Mouse (Mus musculus): ENCODE measurements around the gene Disp2.

Gene Disp2

DNA sequence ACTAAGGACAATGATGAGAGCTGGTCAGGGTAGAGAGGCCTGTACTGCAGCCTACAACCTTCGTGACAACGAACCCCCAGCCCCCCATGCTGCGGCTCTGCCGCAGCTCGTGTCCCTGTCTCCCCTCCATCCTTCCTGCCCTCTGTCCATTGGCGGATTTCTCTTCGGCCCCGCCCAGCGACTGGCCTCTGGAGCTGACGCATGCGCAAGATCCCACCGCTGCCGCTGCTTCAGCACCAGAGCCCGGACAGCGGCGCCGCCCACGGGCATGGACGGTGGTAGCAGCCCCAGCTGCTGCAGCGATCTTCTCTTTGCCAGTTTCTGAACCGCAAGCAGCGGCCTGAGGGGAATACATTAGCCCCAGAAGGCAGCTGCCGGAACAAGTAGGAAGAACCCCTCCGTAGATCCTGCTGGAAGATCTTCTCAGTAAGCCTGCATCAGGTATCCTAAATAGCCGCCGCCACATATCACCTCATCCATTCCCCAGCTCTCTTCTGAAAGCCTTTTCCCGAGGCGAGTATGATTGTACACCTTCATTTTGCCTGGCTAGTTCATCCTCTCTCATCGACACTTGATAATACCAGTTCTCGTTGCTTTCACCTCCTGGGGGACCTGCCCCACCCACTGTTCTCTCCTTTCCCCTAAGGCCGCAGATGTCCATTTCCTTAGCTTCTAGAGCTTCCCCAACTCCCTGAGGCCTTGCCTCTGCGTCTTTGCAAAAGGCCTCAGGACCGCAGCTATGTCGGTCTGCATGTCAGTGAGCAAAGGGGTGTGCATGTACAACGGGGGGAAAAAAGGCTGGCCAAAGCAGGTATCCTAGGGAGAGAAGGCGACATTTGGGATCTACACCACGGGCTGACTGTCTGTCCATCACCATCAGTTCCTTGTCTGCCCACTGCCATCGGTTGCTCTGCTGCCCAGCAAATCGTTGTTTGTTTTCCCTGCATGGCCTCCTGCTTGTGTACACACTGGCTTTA is at the start of gene Disp2:
TSS of gene Disp2 (plus strand) at position 216 of the 977 bp plus-strand sequence.
- DNase-seq (ENCODE audit: low spot score in 2 of 2), result peak; percentile 94 to 95

DNA sequence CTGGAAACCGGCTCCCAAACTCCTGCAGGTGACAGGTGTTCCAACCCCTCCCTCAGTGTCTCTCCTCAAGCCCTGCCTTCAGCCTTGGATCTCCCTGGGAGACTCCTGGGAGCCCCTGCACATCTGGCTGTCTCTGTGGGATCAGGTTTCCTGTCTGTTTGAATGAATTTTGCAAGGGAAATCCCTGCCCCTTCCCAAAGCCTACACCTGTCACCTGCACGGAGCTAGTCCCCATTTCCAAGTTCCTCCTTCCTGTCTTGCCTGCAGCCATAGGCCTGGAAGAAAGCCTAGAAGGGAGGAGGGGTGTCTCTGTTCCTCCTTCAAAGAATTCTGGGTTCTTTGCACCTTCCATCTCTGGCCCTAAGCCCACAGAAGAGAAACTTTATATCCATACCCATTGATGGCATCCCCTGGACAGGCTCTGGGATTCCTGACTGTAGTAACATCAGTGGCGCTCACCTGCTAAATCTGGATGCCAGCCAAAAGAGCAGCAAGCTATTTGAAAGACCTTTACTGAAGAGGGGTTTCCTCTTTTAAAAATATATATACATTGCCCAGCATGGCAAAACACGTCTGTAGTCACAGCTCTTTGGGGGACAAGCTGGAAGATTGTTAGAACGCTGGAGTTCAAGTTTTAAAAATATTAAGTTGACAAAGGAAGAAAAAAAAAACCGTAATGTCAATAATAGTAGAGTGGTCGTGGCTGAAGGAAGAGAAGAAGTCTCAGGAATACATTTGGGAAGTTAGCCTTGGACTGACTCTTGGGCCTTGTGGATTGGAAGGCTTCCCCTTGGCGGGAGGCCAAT is 49.5 kb upstream of the Disp2 start:
- no peak for DNase-seq (ENCODE audit: low spot score in 2 of 2)

DNA sequence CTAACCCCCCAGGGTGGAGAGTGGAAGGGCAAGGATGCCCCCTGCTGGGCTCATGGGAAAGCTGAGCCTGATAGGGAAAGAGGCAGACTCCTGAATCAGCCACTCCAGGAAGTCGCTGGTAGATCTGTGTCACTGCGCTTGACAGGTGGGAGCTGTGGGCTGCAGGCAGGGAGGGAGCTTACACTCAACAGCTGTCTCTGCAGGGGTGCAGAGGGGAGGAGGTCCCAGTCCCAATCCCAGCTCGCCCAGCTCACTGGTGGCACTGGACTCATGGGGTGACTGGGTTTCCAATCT is 49.0 kb upstream of the Disp2 start:
- DNase-seq (ENCODE audit: low spot score in 2 of 2), result peak; percentile 76 to 79

DNA sequence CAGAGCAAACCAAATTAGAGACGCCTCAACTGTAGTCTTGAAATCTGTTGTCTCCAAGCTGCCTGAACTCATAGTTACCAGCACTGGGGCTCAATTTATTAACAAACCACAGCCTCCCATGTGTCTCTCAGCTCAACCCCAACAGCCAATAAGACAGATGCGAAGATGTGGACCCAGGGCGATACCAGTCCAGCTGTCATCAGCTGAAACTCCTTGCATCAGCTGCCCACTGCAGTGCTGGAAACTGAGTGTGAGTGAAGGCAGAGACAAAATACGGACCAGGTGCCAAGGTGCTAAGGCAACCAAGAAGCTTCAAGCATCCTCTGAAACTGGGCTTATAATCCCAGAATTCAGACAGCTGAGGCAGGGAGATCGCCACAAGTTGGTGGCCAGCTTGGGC is 47.5 kb upstream of the Disp2 start:
- DNase-seq (ENCODE audit: low spot score in 2 of 2), result no peak

DNA sequence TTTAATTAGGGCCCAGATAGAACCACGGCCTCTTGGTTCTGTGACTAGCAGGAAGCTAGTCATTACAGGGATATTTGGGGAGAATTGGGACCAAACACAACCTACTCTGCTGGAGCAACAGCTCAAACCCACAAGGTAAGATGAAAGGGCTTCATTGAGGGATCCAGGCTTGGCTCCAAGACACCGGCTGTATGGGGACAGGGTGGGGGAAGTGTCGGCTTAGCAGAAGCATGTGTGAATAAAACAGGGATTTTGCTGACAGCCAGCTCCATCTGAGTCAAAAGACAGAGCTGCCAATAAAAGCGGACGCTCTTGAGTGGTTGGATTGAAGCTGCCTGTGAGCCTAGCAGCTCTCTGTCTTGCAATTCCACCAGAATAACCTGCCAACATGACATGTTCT is 46.2 kb upstream of the Disp2 start:
- peak in 1 of 2 experiments; percentile 72 for DNase-seq (ENCODE audit: low spot score in 2 of 2)

DNA sequence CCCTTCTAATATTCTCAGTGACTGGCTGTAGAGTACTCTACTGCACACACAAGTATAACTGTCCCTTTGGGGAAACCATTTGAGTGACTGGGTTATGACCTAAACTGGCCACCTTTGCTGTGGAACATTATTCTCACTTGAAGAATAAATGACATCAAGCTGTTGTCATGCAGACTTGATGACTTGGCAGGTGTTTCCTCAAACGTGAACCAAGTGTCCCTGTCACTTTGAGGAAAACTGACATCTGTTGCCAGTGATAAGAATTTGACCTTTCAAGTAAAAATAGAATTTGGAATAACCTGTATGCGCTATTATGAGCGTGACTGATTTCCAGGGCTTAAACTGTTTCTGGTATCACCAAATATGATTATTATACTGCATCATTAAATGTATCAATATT is 39.2 kb upstream of the Disp2 start:
- DNase-seq (ENCODE audit: low spot score in 2 of 2), result no peak

DNA sequence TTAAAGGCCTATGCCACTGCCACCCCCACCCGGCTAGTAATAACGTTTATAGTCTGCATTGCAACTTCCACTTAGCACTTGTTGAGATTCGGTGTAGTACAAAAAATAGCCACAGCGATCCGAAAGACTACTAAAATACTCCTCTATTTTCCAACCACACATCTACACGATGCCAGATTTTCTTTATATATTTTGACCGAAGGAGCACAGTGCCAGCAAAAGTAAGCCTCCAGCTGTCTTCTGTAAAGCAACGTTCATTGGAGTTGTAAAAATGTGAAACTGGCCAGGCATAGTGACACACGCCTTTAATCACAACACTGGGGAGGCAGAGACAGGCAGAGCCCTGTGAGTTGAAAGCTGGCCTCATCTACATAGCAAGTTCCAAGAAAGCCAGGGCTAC is 38.3 kb upstream of the Disp2 start:
- DNase-seq (ENCODE audit: low spot score in 2 of 2), result peak in 1 of 2 experiments; percentile 70

DNA sequence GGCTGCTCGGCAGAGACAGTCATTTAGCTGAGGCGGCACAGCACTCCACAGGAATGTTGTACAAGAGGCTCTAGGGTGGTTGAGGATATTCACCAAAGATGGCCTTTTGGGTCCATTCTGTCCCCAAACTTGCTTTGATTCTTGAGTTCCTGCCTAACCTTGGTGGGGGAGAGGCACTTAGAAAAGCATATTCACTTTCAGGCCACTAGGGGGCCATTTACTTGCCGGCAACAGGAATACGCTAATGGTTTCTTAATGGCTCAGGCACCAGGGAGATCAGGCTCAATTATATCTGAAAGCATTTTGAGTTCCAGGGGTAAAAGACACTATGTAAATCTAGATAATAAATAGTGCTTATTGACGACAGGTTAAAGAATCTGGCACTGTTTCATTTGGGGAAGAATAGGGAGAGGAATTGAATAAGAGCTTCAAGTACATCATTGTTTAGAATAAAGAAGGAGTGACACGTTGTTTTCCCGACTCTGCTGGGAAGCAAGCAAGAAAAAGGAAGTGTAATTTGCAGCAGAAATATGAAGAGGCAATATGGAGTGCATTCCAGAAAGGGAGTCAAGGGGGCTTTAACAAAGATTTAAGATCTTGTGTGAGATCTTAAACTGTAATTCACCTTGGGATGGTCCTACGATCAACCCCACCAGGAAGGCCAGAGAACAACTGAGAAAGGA is 36.1 kb upstream of the Disp2 start:
- no peak for DNase-seq (ENCODE audit: low spot score in 2 of 2)

DNA sequence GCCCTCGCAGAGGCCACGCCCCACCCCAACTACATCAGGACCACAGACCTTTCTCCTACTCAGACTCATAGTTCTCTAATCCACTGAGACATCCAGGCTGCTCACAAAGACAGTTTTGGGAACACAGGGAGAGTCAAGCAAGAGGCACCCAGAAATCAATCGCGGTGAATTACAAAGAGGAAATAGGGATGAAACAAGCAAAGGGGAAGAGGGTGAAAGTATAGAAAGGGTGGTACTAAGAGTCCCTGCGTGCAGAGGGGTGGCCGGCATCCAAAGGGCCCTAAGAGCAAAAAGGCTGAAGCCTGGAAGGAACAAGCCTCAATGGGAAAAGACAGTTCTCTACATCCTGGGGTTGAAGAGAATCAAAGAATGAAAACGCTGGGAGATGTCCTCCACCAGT is 34.9 kb upstream of the Disp2 start:
- DNase-seq (ENCODE audit: low spot score in 2 of 2), result no peak

DNA sequence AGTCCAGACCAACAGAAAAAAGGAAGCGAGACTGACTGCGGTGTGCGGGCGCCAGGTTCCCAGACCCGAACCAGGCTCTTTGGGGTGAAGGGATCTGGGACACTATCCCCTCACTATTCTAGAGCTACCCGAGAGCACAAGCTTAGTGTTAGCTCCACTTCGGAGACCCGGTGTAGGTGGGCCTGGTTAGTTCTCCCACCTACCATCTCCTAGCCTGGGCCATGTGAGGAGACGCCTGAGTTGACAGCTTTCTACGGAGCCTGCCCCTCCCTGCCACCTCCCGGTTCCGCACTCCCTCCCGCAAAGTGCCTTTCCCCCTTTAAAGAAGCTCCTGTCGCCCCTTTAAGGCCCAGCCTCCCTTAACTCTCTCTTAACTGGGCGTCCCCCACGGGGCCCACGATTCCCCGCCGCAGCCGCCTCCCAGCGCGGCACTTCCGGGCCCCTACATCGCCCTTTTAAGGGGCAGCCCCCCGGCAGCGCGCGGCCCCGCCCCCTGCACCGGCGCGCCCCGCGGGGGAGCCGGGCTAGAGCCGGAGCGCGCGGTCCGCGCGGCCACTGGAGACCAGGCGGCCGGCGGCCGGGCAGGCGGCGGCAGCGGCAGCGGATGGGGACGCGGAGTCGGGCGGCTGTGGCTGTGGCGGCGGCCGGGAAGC is 34.2 kb upstream of the Disp2 start, which contains the start of gene Inafm2:
TSS of gene Inafm2 (plus strand) at position 527 of the 653 bp plus-strand sequence.
- DNase-seq (ENCODE audit: low spot score in 2 of 2), result peak; percentile 89 to 93

DNA sequence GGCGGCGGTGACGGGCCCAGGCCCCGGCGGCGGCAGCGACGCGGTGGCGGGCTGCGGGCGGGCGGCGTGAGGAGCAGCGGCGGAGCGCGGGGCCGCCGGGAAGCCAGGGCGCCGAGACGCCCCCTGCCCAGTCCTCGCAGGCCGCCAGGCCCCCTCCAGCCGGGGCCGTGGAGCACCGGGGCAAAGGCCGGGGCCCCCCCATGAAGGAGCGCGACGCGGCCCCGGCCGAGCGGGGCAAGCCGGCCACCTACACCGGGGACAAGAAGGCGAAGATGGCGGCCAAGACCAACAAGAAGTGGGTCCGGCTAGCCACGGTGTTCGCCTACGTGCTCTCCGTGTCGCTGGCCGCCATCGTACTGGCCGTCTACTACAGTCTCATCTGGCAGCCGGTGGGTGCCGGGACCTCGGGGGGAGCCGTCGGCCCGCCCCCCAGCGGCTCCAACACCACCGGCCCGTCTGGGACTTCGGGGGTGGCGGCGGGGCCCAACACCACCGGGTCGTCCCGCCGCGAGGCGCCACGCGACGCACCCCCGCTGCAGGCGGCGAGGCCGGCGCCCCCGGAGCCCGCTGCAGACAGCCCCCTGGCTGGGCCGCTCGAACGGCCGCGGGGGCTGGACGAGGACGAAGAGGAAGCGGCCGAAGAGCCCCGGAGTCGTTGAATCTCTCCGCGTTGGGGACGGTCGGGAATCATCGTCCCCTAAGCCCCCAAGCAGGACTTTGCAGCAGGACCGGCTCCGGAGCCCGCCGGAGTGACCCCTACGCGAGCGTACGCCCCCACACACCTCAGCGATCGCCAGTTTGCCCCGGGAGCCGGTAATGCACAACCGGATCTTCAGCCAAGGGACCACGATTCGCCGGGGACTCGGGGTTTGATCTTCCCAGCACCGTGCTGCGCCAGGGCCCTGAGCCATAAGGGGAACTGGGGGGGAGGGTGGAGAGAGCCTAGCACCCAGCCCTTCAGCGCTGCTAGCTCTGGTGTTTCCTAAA is 33.3 kb upstream of the Disp2 start:
- no peak for DNase-seq (ENCODE audit: low spot score in 2 of 2)

DNA sequence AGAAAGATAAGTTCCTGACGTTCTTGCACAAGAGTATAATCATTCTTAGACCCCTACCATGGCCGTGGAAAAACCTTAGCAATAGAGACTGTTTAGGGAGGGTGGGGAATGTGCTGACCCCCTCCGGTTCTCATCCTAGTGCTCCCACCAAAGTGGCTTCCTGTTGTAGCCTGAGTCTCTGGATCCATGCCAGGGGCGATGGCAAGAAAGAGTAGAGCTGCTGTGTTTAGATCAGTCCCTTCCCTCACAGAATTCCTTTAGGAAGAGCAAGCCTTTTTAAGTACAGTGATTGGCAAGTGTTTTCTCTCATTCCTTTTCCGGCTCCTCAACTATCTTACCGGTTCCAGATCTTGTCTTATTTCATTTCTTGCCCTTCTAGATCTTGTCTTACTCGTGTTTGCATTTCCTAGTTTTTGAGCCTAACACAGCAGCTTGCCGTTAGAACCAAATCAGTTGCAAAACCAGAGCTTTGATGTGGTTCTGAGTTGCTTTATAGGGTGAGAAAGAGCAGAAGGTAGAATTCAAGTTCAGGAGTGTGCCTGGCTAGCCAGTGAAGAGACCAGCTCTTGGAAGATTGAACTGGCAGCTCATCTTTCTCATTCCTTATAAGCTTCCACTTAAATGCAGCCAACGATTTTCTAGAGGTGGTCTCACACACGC is 32.1 kb upstream of the Disp2 start:
- DNase-seq (ENCODE audit: low spot score in 2 of 2), result no peak

DNA sequence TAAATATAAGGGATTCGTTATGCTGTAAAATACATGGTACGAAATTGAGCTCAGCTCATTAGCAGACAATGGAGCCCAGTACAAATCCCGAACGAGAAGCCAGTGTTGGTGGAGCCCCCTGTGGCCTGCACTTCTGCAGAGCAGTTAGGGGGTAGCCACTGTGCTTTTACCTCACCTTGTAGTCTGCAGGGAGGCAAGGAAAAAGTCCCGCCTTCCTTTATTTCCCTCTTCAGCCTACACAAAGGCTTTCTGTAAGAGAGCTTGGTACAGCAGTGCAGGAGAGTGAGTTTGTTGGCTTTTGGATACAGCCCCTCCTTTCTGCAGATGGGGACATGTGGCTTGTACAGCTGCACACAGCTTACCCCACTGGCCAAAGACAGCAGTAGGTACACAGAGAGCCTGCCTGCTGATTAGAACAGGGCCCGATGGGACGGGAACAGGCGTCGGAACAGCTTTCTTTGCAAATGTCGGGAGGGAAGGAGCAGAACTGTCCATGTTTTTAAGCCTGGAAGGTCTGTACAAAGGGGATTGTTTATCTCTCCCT is 30.1 kb upstream of the Disp2 start:
- no peak for DNase-seq (ENCODE audit: low spot score in 2 of 2)

DNA sequence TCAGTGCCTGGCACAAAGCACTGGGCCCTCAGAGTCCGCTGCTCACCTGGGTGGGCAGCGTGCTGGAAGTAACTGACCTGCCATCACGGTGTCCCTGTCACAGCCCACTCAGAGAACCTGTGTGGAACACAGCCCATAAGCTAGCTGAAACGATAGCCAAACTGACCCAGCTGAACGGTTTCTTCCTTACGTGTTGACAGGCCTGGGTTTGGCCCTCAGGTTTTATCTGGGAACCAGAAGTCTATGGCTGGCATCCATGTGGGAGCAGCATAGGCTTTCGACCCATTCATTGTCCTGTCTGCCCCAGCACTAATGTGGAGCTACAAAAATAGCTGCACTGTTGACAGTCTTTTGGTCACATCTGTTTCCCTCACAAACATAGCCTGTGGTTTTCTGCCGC is 29.0 kb upstream of the Disp2 start:
- no peak for DNase-seq (ENCODE audit: low spot score in 2 of 2)

DNA sequence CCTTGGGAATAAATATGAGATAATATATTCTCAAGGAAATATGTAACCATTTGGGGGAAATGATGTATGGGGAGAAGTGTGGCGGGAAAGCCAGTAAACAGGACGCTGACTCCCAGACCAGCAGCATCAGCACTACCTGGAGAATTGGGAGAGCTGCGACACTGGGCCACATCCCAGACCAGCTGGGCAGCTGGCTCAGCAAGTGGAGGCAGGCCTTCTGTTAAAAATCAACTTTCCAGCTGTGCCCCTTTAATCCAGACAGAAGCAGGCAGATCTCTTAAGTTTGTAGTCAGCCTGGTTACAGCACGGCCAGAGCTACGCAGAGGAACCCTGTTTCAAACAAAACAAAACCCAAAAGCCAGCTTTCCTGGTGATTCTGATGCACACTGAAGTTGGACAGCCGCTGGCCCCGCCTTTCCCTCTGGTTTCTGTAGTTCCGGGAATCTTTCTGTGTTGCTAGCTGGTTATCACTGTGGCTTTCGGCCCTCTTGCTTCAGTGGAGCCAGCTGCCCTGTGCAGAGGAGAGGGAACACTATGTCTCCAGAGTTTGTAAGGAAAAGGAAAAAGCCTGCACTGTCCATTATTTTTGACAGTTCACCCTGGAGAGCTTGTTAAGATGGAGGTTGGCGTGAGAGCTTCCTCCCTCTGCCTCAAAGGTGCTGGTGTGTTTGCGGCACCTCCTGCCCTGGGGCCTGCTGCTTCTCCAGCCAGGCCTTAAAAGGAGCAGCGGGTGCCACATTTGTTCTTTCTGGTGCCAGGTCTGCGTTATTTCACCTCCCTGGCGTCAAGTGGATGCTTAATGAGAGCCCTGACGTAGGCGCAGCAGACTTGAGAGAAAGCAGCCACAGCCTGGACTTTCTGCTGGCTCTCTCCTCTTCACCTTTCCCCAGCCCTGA is 27.4 kb upstream of the Disp2 start:
- DNase-seq (ENCODE audit: low spot score in 2 of 2), result no peak

DNA sequence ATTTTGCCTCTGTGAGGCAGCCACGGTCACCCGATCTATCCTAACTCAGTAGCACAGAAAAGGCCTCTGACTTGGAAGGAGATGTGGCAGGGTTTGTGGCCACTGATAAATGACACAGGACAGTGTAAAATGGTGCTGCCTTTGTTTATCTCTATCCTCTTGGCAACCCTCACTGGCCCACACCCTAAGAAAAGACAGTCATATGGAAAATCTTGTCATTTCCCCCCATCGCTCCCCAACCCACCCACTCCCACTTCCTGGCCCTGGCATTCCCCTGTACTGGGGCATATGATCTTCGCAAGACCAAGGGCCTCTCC is 26.8 kb upstream of the Disp2 start:
- DNase-seq (ENCODE audit: low spot score in 2 of 2), result no peak

DNA sequence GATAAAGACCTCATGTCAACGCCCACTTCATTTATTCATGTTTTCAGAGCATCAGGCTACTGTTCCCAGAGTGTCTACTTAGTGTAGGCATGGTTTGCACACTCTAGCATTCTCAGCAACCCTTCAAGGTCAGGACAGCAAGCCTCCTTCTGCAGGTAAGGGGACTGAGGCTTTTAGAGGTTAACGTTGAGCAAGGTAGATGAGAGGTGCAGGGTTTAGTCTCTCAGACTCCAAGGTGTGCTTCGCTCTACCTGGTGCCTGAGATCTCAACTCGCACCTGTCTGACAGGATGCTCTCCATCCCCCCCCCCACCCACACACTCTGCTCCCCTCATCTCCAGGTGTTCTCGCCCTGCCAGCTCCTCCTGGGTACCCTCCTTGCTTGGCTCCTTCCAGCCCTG is 25.4 kb upstream of the Disp2 start:
- no peak for DNase-seq (ENCODE audit: low spot score in 2 of 2)

DNA sequence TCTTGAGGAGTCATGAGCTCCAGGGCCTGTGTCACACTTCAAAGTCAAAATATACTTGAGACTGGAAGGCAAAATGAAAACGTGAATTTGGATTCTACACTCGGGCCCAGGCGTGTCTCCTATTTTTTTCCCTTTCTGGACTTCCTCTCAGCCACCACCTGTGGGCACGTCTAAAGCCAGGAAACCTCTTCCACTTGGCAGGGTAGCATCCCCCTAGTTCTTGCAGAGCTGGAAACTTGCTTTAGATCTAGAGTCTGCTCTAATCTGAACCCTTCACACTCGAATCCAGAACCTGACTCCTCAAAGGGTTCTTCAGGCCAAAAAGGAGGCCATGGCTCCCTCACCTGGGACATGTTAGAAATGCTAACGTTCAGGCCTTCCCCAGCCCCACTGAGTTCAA is 24.1 kb upstream of the Disp2 start:
- no peak for DNase-seq (ENCODE audit: low spot score in 2 of 2)

DNA sequence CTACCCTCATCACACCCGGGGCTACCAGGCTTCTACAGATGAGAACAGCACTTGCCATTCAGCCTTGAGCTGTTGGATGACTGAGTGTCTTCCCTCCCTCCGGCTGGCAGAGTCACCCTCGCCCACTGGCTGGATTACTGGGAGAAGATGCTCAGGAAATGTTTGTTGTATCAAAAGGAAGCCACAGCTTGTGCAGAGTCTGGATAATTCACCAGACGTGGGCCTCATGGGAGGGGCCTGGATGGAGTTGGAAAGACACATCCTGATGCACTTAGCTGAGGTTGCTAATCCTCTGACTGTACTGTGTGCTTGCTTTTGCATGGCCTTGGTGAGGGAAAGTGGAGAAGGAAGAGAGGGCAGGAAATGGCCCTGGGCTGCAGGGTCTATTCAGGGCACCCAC is 23.4 kb upstream of the Disp2 start:
- no peak for DNase-seq (ENCODE audit: low spot score in 2 of 2)

All from frontal cortex, postnatal 36 days (tissue).